Mouse (Mus musculus) adrenal gland, postnatal 10 days (tissue): Measurements from ENCODE around the gene Kcnab1. TPM values are rescaled to one million over a fixed set of nuclear protein-coding genes. Genes with fewer than 3 reads are reported as not detected.

Source experiments
- DNase-seq: peaks from one replicate; pipeline ENCODE4 v3.0.0; 2021; ENCODE audit warnings: mixed read lengths
- total RNA-seq, 2 experiments: library from RNA; stranded (reverse); gene quantifications; 2 replicates each; pipeline ENCODE4 v1.2.3; 2021

Gene Kcnab1
- total RNA-seq, 2 experiments from 2014 or later, result 2.5 to 2.8 TPM

GRCm38 (mm10) chr3:65317876-65318537 lies 208.8 kb downstream of the Kcnab1 start:
- DNase-seq, result peak; percentile 69

GRCm38 (mm10) chr3:65319248-65320008 lies 210.2 kb downstream of the Kcnab1 start:
- DNase-seq, result no peak

- no peak for DNase-seq
Measured at GRCm38 (mm10) chr3:65320990-65321389, 211.8 kb downstream of the Kcnab1 start.

GRCm38 (mm10) chr3:65321981-65322779 lies 213.0 kb downstream of the Kcnab1 start:
- no peak for DNase-seq

GRCm38 (mm10) chr3:65325254-65325653 lies 216.1 kb downstream of the Kcnab1 start:
- DNase-seq, result no peak

- DNase-seq, result no peak
Measured at GRCm38 (mm10) chr3:65328814-65329213, 219.6 kb downstream of the Kcnab1 start.

GRCm38 (mm10) chr3:65337835-65338464 lies 228.8 kb downstream of the Kcnab1 start:
- no peak for DNase-seq

- no peak for DNase-seq
Measured at GRCm38 (mm10) chr3:65340173-65340951, 231.2 kb downstream of the Kcnab1 start.

GRCm38 (mm10) chr3:65346176-65346575 lies 237.0 kb downstream of the Kcnab1 start:
- DNase-seq, result no peak

- no peak for DNase-seq
Measured at GRCm38 (mm10) chr3:65352278-65353127, 243.3 kb downstream of the Kcnab1 start.

GRCm38 (mm10) chr3:65353263-65354037 lies 244.3 kb downstream of the Kcnab1 start:
- no peak for DNase-seq

GRCm38 (mm10) chr3:65355479-65355878 lies 246.3 kb downstream of the Kcnab1 start:
- DNase-seq, result no peak

GRCm38 (mm10) chr3:65358275-65358674 lies 249.1 kb downstream of the Kcnab1 start:
- DNase-seq, result no peak

GRCm38 (mm10) chr3:65358841-65359240 lies 249.7 kb downstream of the Kcnab1 start:
- no peak for DNase-seq

GRCm38 (mm10) chr3:65360163-65360969 lies 251.2 kb downstream of the Kcnab1 start:
- DNase-seq, result no peak

GRCm38 (mm10) chr3:65363438-65363837 lies 254.3 kb downstream of the Kcnab1 start:
- DNase-seq, result peak; percentile 54

- DNase-seq, result peak; percentile 67
Measured at GRCm38 (mm10) chr3:65365184-65365583, 256.0 kb downstream of the Kcnab1 start.

GRCm38 (mm10) chr3:65365921-65366710 lies 256.9 kb downstream of the Kcnab1 start:
- DNase-seq, result no peak
